Mouse (Mus musculus) liver, embryonic 13.5 days (tissue): Measurements from ENCODE around the gene Trafd1. TPM values are rescaled to one million over a fixed set of nuclear protein-coding genes. Genes with fewer than 3 reads are reported as not detected.
A peak's percentile ranks its signal among the peaks of the same experiment; 100 is the strongest.
"Not testable (repeated sequence)": the region's sequence is repeated elsewhere in the genome, so short reads cannot be mapped to it uniquely, and the experiment has no call there.

Experiments
- ATAC-seq: fragments of 200-750 bp; cut with Nextera tagmentation; 2 replicates; pipeline ENCODE4 v1.8.0; 2017; ENCODE audit warnings: low read depth, mild to moderate bottlenecking, moderate number of reproducible peaks, moderate library complexity
- DNase-seq: peaks from one replicate; pipeline ENCODE4 v3.0.0; 2022
- H3K27ac ChIP-seq: fragments of 300-500 bp; sonication (generic); 2 replicates; pipeline ENCODE4 v1.5.1; 2015; ENCODE audit warnings: moderate library complexity, mild to moderate bottlenecking, inconsistent platforms
- H3K27me3 ChIP-seq: fragments of 300-500 bp; sonication (generic); 2 replicates; pipeline ENCODE4 v1.6.1; 2015; ENCODE audit warnings: mild to moderate bottlenecking, inconsistent platforms
- H3K36me3 ChIP-seq: fragments of 300-500 bp; sonication (generic); 2 replicates; pipeline ENCODE4 v1.6.1; 2015; ENCODE audit warnings: mild to moderate bottlenecking, inconsistent platforms
- H3K4me1 ChIP-seq: fragments of 300-500 bp; sonication (generic); replicated peaks from 2 replicates; pipeline ENCODE4 v1.6.1; 2015; ENCODE audit warnings: inconsistent platforms
- H3K4me2 ChIP-seq: fragments of 300-500 bp; sonication (generic); 2 replicates; pipeline ENCODE4 v1.6.1; 2015; ENCODE audit warnings: inconsistent platforms, mild to moderate bottlenecking, moderate library complexity
- H3K4me3 ChIP-seq: fragments of 300-500 bp; sonication (generic); replicated peaks from 2 replicates; pipeline ENCODE4 v1.5.1; 2015; ENCODE audit warnings: mild to moderate bottlenecking, inconsistent platforms
- H3K9ac ChIP-seq: fragments of 300-500 bp; sonication (generic); 2 replicates; pipeline ENCODE4 v1.6.1; 2015; ENCODE audit warnings: mild to moderate bottlenecking, inconsistent platforms
- H3K9me3 ChIP-seq: fragments of 300-500 bp; sonication (generic); replicated peaks from 2 replicates; pipeline ENCODE4 v1.6.1; 2016; ENCODE audit warnings: inconsistent platforms
- WGBS: fragments of 180-500 bp; shearing (Covaris S2); methylation state at CpG from one replicate; pipeline ENCODE4 v1.1.7; 2015; ENCODE audit not compliant: insufficient replicate concordance; 5-methylcytosine and 5-hydroxymethylcytosine counted together
- polyA plus RNA-seq: library from polyadenylated mRNA; unstranded; fragments of >200 nt; fragmentation: Nextera tagmentation; extraction: Ambion mirVana; gene quantifications from 2 replicates; pipeline ENCODE4 v1.2.1, GENCODE M21; 2015

Gene Trafd1
- polyA plus RNA-seq, 1 experiment from 2014 or later = 19.7 TPM

- Histone ChIP-seq H3K27me3 (no peaks in the 10 kb centered on the region), H3K27ac (no peak overlapping the region), H3K9me3 (no peaks in the 10 kb centered on the region), H3K4me2 (no peak overlapping the region), H3K4me1 (peaks cover 6% of the 10 kb centered on the region; the same call in 1 of the 2 replicates), H3K4me3 (no peak overlapping the region), H3K9ac (no peak overlapping the region), H3K36me3 (peaks cover 99% of the 10 kb centered on the region)
- DNase-seq (no peak), ATAC-seq (no peak)
- 82% methylated on average over 8 of the region's 8 CpGs for WGBS
These were observed 41.4 kb downstream of the Trafd1 start for GRCm38 (mm10) chr5:121343997-121344396.

GRCm38 (mm10) chr5:121342490-121342889 lies 42.9 kb downstream of the Trafd1 start:
- 0 out of 2 replicates have a peak, but pooled peaks have one; percentile 14 for ATAC-seq
- Histone ChIP-seq H3K9ac (no peak overlapping the region), H3K36me3 (peaks cover 98% of the 10 kb centered on the region), H3K27me3 (no peaks in the 10 kb centered on the region), H3K9me3 (no peaks in the 10 kb centered on the region), H3K4me3 (no peak overlapping the region), H3K4me2 (no peak overlapping the region), H3K27ac (no peak overlapping the region), H3K4me1 (peaks cover 6% of the 10 kb centered on the region; the same call in 1 of the 2 replicates)
- DNase-seq = no peak
- 88% methylated on average over 11 of the region's 11 CpGs for WGBS

GRCm38 (mm10) chr5:121340965-121341473 lies 44.4 kb downstream of the Trafd1 start:
- H3K4me3 ChIP-seq = no peak overlapping the region
- H3K4me1 ChIP-seq = peaks cover 6% of the 10 kb centered on the region; the same call in 1 of the 2 replicates
- H3K9me3 ChIP-seq = no peaks in the 10 kb centered on the region
- H3K36me3 ChIP-seq = peaks cover 99% of the 10 kb centered on the region
- H3K9ac ChIP-seq = no peak overlapping the region
- WGBS = 56% methylated on average over 7 of the region's 7 CpGs
- no peak for ATAC-seq
- no peak overlapping the region for H3K4me2 ChIP-seq
- no peaks in the 10 kb centered on the region for H3K27me3 ChIP-seq
- DNase-seq = no peak
- no peak overlapping the region for H3K27ac ChIP-seq

GRCm38 (mm10) chr5:121339507-121340230 lies 45.8 kb downstream of the Trafd1 start:
- ATAC-seq (no peak), DNase-seq (no peak)
- Histone ChIP-seq H3K9ac (no peak overlapping the region), H3K4me2 (no peak overlapping the region), H3K4me3 (no peak overlapping the region), H3K36me3 (peaks cover 99% of the 10 kb centered on the region), H3K27me3 (no peaks in the 10 kb centered on the region), H3K4me1 (peaks cover 6% of the 10 kb centered on the region; the same call in 1 of the 2 replicates), H3K9me3 (no peaks in the 10 kb centered on the region), H3K27ac (no peak overlapping the region)
- WGBS = 85% methylated on average over 7 of the region's 7 CpGs

- H3K9me3 ChIP-seq = no peaks in the 10 kb centered on the region
- H3K4me1 ChIP-seq = peaks cover 6% of the 10 kb centered on the region; the same call in 1 of the 2 replicates
- no peak overlapping the region for H3K4me3 ChIP-seq
- WGBS = 92% methylated on average over 6 of the region's 6 CpGs
- H3K36me3 ChIP-seq = peaks cover 99% of the 10 kb centered on the region
- no peak overlapping the region for H3K27ac ChIP-seq
- no peak for DNase-seq
- no peaks in the 10 kb centered on the region for H3K27me3 ChIP-seq
- no peak overlapping the region for H3K9ac ChIP-seq
- H3K4me2 ChIP-seq = no peak overlapping the region
- ATAC-seq = no peak
These were observed 48.7 kb downstream of the Trafd1 start for GRCm38 (mm10) chr5:121336776-121337175.

GRCm38 (mm10) chr5:121336009-121336408 lies 49.4 kb downstream of the Trafd1 start:
- no peak for DNase-seq
- no peak overlapping the region for H3K4me2 ChIP-seq
- H3K27me3 ChIP-seq = no peaks in the 10 kb centered on the region
- no peaks in the 10 kb centered on the region for H3K9me3 ChIP-seq
- WGBS = 91% methylated on average over 3 of the region's 3 CpGs
- no peak for ATAC-seq
- no peak overlapping the region for H3K27ac ChIP-seq
- no peak overlapping the region for H3K4me3 ChIP-seq
- H3K4me1 ChIP-seq = peaks cover 4% of the 10 kb centered on the region; the same call in 1 of the 2 replicates
- peaks cover 99% of the 10 kb centered on the region for H3K36me3 ChIP-seq
- no peak overlapping the region for H3K9ac ChIP-seq

- WGBS = 89% methylated on average over 4 of the region's 4 CpGs
- no peak for DNase-seq
- H3K36me3 ChIP-seq = peaks cover 99% of the 10 kb centered on the region
These were observed 50.0 kb downstream of the Trafd1 start for GRCm38 (mm10) chr5:121335426-121335825.

GRCm38 (mm10) chr5:121334454-121334853 lies 51.0 kb downstream of the Trafd1 start:
- Histone ChIP-seq H3K9ac (no peak overlapping the region), H3K4me1 (no peaks in the 10 kb centered on the region), H3K27me3 (no peaks in the 10 kb centered on the region), H3K4me2 (no peak overlapping the region), H3K9me3 (no peaks in the 10 kb centered on the region), H3K27ac (no peak overlapping the region), H3K4me3 (no peak overlapping the region), H3K36me3 (peaks cover 96% of the 10 kb centered on the region)
- 83% methylated on average over 5 of the region's 5 CpGs for WGBS
- DNase-seq = no peak
- no peak; the same call in 1 of the 2 replicates for ATAC-seq

More at GRCm38 (mm10) chr5:121335426-121335825, 50.0 kb downstream of the Trafd1 start:
- Histone ChIP-seq H3K4me2 (no peak overlapping the region), H3K27ac (no peak overlapping the region; the same call in 1 of the 2 replicates), H3K27me3 (no peaks in the 10 kb centered on the region), H3K9me3 (no peaks in the 10 kb centered on the region), H3K4me1 (no peaks in the 10 kb centered on the region), H3K9ac (no peak overlapping the region), H3K4me3 (no peak overlapping the region)
- ATAC-seq = no peak

GRCm38 (mm10) chr5:121333976-121334375 lies 51.5 kb downstream of the Trafd1 start:
- no peak for ATAC-seq
- Histone ChIP-seq H3K4me1 (no peaks in the 10 kb centered on the region), H3K4me2 (no peak overlapping the region), H3K9me3 (no peaks in the 10 kb centered on the region), H3K27me3 (no peaks in the 10 kb centered on the region), H3K4me3 (no peak overlapping the region), H3K36me3 (peaks cover 96% of the 10 kb centered on the region), H3K9ac (no peak overlapping the region), H3K27ac (no peak overlapping the region)
- DNase-seq = no peak
- 90% methylated on average over 9 of the region's 9 CpGs for WGBS

GRCm38 (mm10) chr5:121331731-121332130 lies 53.7 kb downstream of the Trafd1 start:
- no peak overlapping the region for H3K4me2 ChIP-seq
- H3K4me1 ChIP-seq = 0 out of 2 replicates have a peak, but pooled peaks cover 2% of the 10 kb centered on the region
- no peak overlapping the region for H3K4me3 ChIP-seq
- H3K9ac ChIP-seq = no peak overlapping the region
- no peak for DNase-seq
- 94% methylated on average over 10 of the region's 10 CpGs for WGBS
- no peaks in the 10 kb centered on the region for H3K9me3 ChIP-seq
- H3K27ac ChIP-seq = no peak overlapping the region
- no peaks in the 10 kb centered on the region for H3K27me3 ChIP-seq
- peaks cover 92% of the 10 kb centered on the region for H3K36me3 ChIP-seq
- ATAC-seq = no peak

GRCm38 (mm10) chr5:121330154-121330816 lies 55.1 kb downstream of the Trafd1 start:
- peak overlapping the region; percentile 41 for H3K4me2 ChIP-seq
- not testable (repeated sequence) for DNase-seq, H3K9ac ChIP-seq, H3K27me3 ChIP-seq, H3K9me3 ChIP-seq, H3K4me1 ChIP-seq
- H3K36me3 ChIP-seq = peaks cover 92% of the 10 kb centered on the region
- 76% methylated on average over 11 of the region's 19 CpGs for WGBS
- H3K4me3 ChIP-seq = peak overlapping the region; percentile 37; the same call in 1 of the 2 replicates
- H3K27ac ChIP-seq = peak overlapping the region; percentile 77
- ATAC-seq = peak; percentile 38; the same call in 1 of the 2 replicates
